Mouse (Mus musculus) testis, adult 2 months (tissue): ENCODE results near the gene Fam189a1. TPM values are rescaled to one million over a fixed set of nuclear protein-coding genes. Genes with fewer than 3 reads are reported as not detected.

ENCODE experiments used
- H3K27ac ChIP-seq: fragments of 200-500 bp; 2 replicates; pipeline ENCODE4 v1.5.1; 2012; ENCODE audit warnings: low read depth, low read length; ENCODE audit not compliant: control insufficient read depth, insufficient read depth
- H3K27me3 ChIP-seq: fragments of 200-500 bp; 2 replicates; pipeline ENCODE4 v1.6.1; 2012; ENCODE audit warnings: mild to moderate bottlenecking, low read length, moderate library complexity; ENCODE audit not compliant: control insufficient read depth, insufficient read depth
- H3K36me3 ChIP-seq: fragments of 200-500 bp; 2 replicates; pipeline ENCODE4 v1.6.1; 2012; ENCODE audit warnings: mild to moderate bottlenecking, low read length; ENCODE audit not compliant: control insufficient read depth, insufficient read depth
- H3K4me1 ChIP-seq: fragments of 200-500 bp; 2 replicates; pipeline ENCODE4 v1.6.1; 2012; ENCODE audit warnings: low read length; ENCODE audit not compliant: control insufficient read depth, insufficient read depth
- H3K4me3 ChIP-seq: fragments of 200-500 bp; 2 replicates; pipeline ENCODE4 v1.5.1; 2012; ENCODE audit warnings: low read depth, mild to moderate bottlenecking, low read length, moderate library complexity, mixed read lengths; ENCODE audit not compliant: control insufficient read depth
- CTCF ChIP-seq: fragments of 200-500 bp; IDR thresholded peaks from 2 replicates; pipeline ENCODE4 v1.5.1; 2012; ENCODE audit warnings: low read depth, mild to moderate bottlenecking, inconsistent platforms, low read length, moderate library complexity; ENCODE audit not compliant: control insufficient read depth, insufficient read depth, insufficient replicate concordance
- POLR2A ChIP-seq: fragments of 200-500 bp; IDR thresholded peaks from 2 replicates; pipeline ENCODE4 v1.6.1; 2012; ENCODE audit warnings: low read depth, mild to moderate bottlenecking, inconsistent platforms, low read length, moderate library complexity; ENCODE audit not compliant: control insufficient read depth
- polyA plus RNA-seq: library from polyadenylated mRNA; depleted of rRNA; stranded (reverse); fragments of >200 nt; gene quantifications from 2 replicates; pipeline ENCODE4 v1.2.3, GENCODE M21; 2012

The Fam189a1 gene
- polyA plus RNA-seq, 1 experiment = 1.1 TPM

DNA sequence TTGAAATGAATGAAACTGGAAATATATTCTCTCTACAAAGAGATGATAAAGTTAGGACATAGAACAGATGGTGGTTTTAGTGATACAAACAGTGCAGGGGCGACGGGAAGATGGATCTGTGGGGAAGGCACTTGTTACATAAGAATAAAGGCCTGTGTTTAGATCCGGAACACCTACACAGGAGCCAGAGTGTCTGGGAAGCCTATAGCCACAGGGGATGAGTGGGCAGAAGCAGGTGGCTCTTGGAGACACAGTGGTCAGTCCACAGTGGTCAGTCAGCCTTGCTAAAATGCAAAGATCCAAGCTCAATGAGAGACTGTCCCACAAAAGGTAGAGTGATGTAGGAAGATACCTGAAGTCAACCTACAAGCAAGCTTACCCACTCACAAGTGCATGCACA, 32.6 kb downstream of the Fam189a1 start:
- Histone ChIP-seq H3K27ac (no peak overlapping the region), H3K27me3 (no peaks in the 10 kb centered on the region), H3K36me3 (no peaks in the 10 kb centered on the region), H3K4me1 (no peaks in the 10 kb centered on the region), H3K4me3 (no peak overlapping the region)
- no peak for TF ChIP-seq CTCF
- TF ChIP-seq POLR2A = no peak

DNA sequence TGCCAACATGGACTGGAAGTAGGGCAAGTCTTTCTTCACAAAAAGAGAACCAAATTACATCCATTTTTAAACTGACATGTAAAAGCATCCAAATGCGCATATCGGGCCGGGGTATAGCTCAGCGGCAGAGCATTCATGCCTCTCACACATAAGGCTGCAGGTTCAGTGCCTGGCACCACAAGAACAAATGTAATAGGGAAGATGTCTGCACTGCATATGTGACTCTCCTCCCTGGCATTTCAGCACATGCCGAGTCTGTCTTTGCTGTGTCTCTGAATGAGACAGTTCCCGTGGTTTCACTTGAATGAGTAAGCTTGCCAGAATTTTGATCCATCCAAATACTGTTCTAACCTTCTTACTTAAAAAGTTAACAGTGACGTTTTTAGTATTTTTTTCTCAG, 39.5 kb downstream of the Fam189a1 start:
- Histone ChIP-seq H3K27me3 (no peaks in the 10 kb centered on the region), H3K4me3 (no peak overlapping the region), H3K4me1 (no peaks in the 10 kb centered on the region), H3K36me3 (no peaks in the 10 kb centered on the region), H3K27ac (no peak overlapping the region)
- TF ChIP-seq POLR2A = no peak
- TF ChIP-seq CTCF = no peak

DNA sequence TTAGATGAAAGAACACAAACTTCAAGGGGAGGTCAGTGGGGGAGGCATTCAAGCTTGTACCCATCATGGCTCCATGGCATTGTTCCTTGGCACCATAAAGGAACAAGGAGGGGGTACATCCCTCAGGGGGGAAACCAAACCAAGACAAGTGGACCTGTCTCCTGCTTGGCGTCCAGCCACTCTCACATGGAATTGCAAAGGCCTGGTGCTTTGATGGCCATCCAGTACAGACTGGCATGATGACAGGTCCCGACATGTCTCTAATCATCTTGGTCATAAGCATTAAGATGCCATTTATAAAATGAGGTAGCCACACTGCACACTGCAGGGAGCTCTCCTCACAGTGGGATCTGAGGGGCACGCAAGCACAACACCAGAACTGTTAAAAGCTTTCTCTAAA, 41.0 kb downstream of the Fam189a1 start:
- Histone ChIP-seq H3K36me3 (no peaks in the 10 kb centered on the region), H3K4me1 (no peaks in the 10 kb centered on the region), H3K27ac (no peak overlapping the region), H3K27me3 (no peaks in the 10 kb centered on the region), H3K4me3 (no peak overlapping the region)
- TF ChIP-seq POLR2A (no peak), CTCF (no peak)

DNA sequence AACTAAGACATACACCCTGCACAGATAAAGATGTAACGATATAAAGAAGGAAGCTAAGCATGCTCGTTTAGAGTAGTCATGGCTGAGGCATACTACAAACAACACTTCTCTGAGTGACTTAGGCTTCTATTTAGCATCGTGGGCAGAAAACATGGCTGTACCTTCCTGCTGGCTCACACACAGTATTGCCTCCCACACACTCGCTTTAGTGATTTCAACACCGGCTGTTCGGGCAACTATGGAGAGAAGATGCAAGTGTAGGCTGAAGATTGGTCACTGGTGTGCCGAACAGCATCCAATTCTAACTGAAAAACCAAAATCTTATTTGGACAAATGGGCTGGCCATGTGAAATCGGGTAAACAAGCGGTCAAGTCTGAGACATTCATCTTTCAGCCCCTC, 44.7 kb downstream of the Fam189a1 start:
- no peak overlapping the region for H3K4me3 ChIP-seq
- TF ChIP-seq POLR2A (no peak), CTCF (no peak)
- no peaks in the 10 kb centered on the region for H3K4me1 ChIP-seq
- H3K36me3 ChIP-seq = no peaks in the 10 kb centered on the region
- no peaks in the 10 kb centered on the region for H3K27me3 ChIP-seq
- H3K27ac ChIP-seq = no peak overlapping the region

DNA sequence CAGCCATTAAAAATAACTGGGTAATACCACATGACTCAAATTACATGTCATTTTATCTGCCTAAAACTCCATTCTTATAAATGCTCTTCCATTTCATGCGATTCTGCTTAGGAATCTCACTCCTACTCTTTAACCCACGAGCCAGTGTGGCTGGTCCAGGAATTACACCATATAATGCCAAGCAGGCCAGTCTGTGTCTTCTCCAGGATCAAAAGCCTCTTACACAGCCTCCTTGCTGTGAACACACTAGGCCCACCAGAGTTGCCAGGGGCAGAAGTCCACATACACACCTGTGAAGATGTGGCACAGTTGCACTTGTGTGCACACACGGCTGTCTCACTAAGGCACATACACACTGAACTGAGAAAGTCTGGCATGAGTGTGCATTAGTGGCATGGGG, 50.8 kb downstream of the Fam189a1 start:
- Histone ChIP-seq H3K27ac (no peak overlapping the region), H3K4me1 (no peaks in the 10 kb centered on the region), H3K4me3 (no peak overlapping the region), H3K27me3 (no peaks in the 10 kb centered on the region), H3K36me3 (no peaks in the 10 kb centered on the region)
- TF ChIP-seq CTCF (no peak), POLR2A (no peak)

DNA sequence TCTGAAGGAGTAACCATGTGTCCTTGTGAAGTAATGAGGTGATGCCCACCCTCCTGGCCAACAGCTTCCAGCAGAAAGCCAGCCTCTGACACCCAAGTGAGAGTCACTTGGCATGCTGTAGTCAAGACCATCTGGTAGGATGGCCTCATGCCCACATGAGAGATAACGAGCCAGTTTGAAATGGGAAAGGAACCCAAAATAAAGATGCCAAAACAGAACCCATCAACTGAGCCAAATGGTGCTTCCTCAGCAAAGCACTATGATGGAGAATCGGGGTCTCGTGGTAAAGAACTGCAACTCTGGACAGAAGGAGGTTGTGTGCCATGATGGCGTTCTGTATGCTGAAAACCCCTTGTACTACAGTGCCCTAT, 51.3 kb downstream of the Fam189a1 start:
- TF ChIP-seq CTCF (no peak), POLR2A (no peak)
- H3K27ac ChIP-seq = no peak overlapping the region
- no peaks in the 10 kb centered on the region for H3K27me3 ChIP-seq
- H3K4me3 ChIP-seq = no peak overlapping the region
- H3K36me3 ChIP-seq = no peaks in the 10 kb centered on the region
- no peaks in the 10 kb centered on the region for H3K4me1 ChIP-seq

DNA sequence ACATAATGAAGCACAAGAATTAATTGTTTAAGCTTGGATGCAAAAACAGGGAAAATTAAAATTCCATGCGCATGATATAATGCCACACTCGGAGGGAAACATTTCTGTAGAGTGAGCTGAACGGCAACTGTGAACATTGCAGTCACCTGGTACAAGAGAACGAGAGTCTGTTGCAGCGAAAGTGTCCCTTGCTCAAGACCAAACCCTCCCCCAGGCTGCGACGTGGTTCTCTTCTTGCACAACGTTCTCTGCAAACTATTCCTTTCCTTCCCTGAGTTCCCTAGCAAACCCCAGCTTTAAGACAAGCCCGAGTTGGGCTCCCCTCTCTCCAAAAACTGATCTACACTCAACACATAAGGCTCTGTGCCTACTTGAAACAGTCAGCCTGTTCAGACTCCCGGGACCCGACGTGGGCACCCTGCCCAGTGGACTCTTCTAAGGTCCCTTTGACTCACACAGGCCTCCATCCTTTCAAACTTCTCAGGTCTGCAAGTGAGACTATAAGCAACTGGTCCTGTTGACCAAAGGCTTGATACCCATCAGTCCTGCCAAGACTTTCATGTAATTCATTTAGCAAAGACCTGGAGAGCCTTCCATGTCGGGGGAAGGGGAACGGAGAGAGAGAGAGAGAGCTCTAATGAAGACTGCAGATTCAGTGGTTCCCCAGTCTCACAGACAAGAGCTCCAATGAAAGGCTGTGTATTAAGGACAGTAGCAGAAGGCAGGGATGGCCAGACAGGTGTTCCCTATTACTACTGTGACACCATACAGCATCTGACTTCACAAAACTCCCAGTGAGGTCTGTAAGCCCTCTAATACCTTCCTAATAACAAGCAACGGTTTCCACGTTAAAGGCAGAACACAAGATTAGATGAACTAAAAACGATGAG, 51.9 kb downstream of the Fam189a1 start:
- Histone ChIP-seq H3K27me3 (no peaks in the 10 kb centered on the region), H3K27ac (no peak overlapping the region), H3K36me3 (no peaks in the 10 kb centered on the region), H3K4me3 (no peak overlapping the region), H3K4me1 (no peaks in the 10 kb centered on the region)
- TF ChIP-seq CTCF (no peak), POLR2A (no peak)
